ENCODE assay signal across 12 mouse cellular contexts in the genomic region with DNA sequence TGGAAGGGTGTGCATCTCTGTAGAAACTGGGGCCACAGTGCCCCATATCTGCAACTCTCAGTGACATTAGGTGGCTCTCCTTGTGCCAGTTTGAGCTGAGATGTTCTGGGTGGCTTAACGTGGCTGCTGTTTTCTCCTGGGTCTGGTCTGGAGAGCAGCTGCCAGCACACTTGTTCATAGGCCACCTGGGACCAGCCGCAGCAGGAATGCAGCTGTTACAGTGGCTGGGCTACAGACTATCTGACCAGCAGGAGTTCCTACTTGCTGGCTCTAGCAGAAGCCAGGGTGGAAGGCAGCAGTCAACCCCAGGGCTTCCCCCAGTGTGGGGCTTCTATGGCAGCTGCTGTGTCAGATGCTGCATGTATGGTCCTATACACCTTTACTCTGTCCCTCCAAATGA. TPM values are rescaled to one million over a fixed set of nuclear protein-coding genes. Genes with fewer than 3 reads are reported as not detected.
"Had no signal": no experiment of that assay in that cellular context is flagged by ENCODE, and none has a peak within 500 bp of the region (broad histone marks: within the 10 kb centered on the region; RNA-seq: fewer than 3 reads in every experiment).

No protein-coding gene starts in this region.

- H3K9me3 ChIP-seq: midbrain, embryonic 10.5 days; midbrain, embryonic 12.5 days; neural tube, embryonic 12.5 days; stomach, embryonic 15.5 days had no signal

- H3K36me3 ChIP-seq: stomach, embryonic 15.5 days had no signal

- H3K27ac ChIP-seq: midbrain, embryonic 10.5 days; midbrain, embryonic 12.5 days; neural tube, embryonic 12.5 days; stomach, embryonic 15.5 days; stomach, postnatal 0 days had no signal

- ATAC-seq: midbrain, embryonic 16.5 days had no signal

- H3K4me2 ChIP-seq: lung, embryonic 14.5 days; midbrain, embryonic 12.5 days; neural tube, embryonic 12.5 days; stomach, embryonic 15.5 days had no signal

- H3K4me1 ChIP-seq: stomach, embryonic 15.5 days had no signal

- DNase-seq: lung, postnatal 4 days; midbrain, embryonic 14.5 days; right cerebral cortex, postnatal 14 days had no signal

- H3K9ac ChIP-seq: lung, embryonic 14.5 days; midbrain, embryonic 12.5 days; neural tube, embryonic 12.5 days; stomach, embryonic 15.5 days had no signal

- H3K27me3 ChIP-seq: midbrain, embryonic 12.5 days; neural tube, embryonic 12.5 days had no signal

- H3K4me3 ChIP-seq: midbrain, embryonic 10.5 days; midbrain, embryonic 12.5 days; neural tube, embryonic 12.5 days; stomach, embryonic 15.5 days had no signal

RNA-seq across cellular contexts. Expression of a gene that starts 9.9 kb away (rescaled TPM):
- total RNA-seq: megakaryocyte-erythroid progenitor cell, adult 5-6 weeks; neutrophil, adult 5-6 weeks had no signal
